Mouse (Mus musculus) c-Kit-positive CD71-positive TER-119-negative erythroid progenitor cells, embryonic 14.5 days (primary cell): ENCODE results near the gene Gpr179.

Source experiments
- DNase-seq: peaks from one replicate; pipeline ENCODE4 v3.0.0-alpha.2; 2013; ENCODE audit warnings: low read depth

Gpr179 gene

DNA sequence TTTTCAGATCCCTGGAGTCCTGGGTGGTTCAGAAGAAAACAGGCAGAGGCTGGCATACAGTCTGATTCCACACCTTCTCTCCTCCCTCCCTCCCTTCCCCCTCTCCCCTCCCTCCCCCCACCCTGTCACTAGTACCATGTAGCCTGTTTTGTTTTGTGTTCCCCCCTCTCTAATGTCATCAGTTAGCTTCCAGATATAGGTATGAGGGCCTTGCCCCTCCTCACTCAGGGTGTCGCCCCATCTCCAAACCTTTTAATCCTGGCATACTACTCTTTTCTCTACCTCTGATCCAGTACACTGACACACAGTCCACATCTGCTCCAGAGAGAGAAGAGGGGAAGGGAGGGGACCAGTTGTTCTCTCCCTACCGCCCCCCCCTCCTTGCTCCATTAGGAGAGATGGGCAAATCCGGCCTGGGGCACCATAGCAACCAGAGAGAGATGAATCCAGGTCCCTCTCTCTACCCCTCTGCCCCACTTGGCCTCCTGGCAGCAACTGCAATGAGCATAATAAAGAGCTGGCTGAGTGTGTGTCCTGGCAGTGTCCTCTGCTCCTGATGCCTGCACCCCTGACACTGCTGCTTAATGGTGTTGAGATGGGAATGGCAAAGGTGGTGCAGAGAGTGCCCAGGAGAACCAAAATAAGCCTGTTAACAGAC is at the start of gene Gpr179:
TSS of gene Gpr179 (minus strand) at position 51 of the 658 bp plus-strand sequence.
- no peak for DNase-seq

- DNase-seq, result no peak
These were observed 49.2 kb upstream of the Gpr179 start for GRCm38 (mm10) chr11:97401082-97401481.

- peak; percentile 72 for DNase-seq
These were observed 48.3 kb upstream of the Gpr179 start for GRCm38 (mm10) chr11:97399958-97400710.

DNA sequence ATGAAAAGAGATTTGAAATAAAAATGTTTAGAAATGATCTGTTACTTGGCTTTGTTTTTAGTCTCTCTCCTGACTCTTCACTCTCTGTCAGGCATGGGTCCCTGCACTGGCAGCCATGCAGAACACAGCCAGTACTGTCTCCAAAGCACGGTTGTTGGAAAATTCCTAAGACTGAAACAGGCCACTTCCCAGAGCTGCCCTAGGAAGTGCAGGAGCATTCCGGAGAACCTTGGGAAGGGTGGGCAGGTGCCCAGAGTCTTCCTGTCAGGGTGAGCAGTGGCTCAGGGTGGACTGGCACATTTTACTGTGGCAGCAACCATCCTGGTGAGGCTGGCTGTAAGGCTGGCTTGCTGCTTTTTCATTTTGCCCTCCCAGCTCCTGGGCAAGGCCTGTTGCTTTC is 46.6 kb upstream of the Gpr179 start:
- DNase-seq, result no peak

- no peak for DNase-seq
These were observed 42.3 kb upstream of the Gpr179 start for GRCm38 (mm10) chr11:97394146-97394545.

DNA sequence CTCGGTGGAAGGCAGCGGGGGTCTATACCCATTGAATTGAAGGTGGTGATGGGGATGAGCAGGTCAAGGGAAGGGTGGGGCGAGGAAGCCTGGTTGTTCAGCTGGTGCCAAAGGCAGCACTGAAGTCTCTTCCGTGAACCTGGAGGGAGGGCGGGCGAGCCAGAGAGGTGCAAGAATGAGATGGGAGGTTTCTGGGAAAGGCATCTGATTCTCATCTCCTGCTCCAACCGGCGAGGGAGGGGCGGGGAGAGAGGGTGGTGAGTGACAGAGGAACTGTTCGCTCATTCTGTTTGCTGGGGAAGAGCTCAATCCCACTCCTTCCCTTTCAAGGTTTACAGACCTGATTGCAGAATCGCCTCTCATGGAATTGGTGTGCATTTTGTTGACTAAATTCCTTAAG is 41.8 kb upstream of the Gpr179 start:
- DNase-seq, result no peak

DNA sequence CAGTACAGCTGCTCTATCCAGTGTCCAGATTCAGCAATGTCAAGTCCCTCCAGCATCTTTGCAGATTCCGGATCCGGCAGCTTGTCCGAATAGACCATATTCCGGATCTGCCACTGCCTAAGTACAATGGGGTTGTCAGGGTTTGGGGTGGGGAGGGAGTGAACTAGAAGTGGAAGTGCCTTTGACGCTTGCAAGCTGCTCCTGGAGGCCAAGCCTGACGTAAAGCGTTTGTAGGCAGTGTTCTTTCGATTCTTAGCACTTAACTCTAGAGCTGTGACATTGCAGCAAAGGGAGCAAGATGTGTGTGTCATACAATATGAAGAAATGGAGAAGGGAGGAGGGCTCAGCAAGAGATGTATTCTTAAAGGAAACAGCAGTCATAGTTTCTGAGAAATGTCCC is 37.2 kb upstream of the Gpr179 start:
- no peak for DNase-seq

DNA sequence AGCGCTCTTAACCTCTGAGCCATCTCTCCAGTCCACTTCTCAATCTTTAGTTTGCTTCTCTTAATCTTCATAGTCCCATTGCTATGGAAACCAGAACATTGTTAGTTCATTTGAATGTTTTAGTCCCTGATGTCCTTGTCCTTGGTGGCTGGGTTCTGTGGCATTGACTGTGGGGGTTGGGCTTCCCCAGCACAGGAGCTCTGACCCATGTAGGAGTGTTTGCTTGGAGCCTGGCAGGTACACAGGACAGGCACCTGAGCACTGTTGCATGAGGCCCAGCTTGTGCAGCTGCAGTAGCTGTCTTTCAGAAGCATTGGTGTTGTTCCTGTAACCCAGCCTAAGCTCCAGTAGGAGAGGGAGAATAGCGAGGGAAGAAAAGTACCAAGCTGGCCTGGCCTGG is 35.9 kb upstream of the Gpr179 start:
- no peak for DNase-seq

DNA sequence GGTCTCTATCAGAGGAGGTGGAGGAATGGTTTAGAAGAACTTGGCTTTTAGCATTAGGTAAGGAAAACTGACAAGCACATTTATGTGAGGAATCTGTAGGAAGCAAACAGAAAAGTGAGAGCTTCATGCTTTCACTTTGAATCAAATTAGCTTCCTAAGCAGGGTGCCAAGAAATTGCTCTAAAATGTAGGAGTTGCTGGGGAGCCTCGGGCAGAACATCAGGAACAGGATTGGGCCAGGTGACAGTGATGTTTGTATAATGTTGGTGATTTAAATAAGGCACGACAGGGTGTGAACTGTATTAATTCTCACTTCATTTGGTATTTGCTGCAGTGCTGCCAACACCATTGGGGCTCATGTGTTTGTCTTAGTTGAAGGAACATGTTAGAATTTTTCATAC is 31.9 kb upstream of the Gpr179 start:
- DNase-seq, result no peak

DNA sequence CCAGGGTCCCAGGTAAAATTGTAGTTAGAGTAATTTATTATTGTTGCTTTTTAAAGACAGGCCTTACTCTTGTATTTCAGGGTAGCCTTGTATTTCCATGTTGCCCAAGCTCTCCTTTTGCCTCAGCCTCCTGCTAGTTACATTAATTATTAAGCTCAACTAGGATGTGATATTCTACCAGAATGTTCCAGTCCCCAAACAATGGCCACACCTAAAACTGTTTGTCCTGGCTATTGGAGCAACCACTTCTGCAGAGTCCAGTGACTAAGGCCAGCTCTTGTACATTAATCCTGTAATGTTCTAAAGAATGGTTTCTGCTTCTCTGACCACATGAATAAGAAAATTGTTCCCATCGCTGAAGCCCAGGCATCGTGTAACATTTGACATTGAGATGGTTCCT is 31.1 kb upstream of the Gpr179 start:
- DNase-seq, result no peak

DNA sequence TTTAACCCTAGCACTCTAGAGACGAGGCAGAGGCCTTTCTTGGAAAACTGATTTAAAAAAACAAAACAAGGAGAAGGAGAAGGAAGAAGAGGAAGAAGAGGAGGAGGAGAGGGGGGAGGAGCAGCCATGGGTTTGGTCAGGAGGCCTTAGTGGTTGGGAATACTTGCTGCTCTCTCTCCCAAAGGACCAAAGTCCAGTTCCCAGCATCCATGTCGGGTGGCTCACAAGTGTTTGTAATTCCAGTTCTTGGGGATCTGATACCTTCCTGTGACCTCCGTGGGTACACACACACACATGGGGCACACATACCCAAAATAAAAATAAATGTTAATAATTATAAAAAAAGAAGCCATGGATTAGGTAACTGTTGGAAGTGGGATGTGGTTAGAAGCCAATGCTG is 28.2 kb upstream of the Gpr179 start:
- no peak for DNase-seq

- no peak for DNase-seq
These were observed 21.5 kb upstream of the Gpr179 start for GRCm38 (mm10) chr11:97373402-97373801.

DNA sequence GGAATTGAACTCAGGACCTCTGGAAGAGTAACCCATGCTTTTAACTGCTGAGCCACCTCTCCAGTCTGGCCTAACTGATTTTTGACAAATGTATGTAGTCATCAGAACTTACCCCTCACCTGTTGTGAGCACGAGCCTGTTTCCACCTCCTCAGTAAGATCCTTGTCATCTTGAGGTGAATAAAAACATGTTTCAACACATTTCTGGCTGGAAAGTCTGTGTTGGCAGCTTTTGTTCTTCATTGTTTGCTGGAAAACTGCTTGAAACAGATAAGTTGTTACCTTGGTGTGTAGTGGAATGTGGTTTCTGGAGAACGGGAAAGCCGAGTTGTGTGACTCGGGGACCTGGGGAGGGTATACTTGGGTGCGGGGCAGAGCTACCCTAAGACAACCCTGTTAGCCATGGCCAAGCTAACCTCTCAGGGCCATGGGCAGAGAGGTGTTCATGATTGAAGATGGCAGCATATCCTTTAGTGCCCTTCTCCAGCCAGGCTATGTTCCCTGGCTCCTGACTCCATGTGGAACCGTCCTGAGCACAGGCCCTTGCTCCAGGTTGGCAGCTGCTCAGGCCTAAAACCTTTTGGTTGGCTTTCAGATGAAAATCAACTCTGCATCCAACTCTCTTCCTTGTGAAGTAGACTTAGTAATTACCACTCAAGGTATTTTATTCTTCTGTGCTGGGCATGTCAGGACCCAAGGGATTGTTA is 20.4 kb upstream of the Gpr179 start:
- DNase-seq, result no peak

DNA sequence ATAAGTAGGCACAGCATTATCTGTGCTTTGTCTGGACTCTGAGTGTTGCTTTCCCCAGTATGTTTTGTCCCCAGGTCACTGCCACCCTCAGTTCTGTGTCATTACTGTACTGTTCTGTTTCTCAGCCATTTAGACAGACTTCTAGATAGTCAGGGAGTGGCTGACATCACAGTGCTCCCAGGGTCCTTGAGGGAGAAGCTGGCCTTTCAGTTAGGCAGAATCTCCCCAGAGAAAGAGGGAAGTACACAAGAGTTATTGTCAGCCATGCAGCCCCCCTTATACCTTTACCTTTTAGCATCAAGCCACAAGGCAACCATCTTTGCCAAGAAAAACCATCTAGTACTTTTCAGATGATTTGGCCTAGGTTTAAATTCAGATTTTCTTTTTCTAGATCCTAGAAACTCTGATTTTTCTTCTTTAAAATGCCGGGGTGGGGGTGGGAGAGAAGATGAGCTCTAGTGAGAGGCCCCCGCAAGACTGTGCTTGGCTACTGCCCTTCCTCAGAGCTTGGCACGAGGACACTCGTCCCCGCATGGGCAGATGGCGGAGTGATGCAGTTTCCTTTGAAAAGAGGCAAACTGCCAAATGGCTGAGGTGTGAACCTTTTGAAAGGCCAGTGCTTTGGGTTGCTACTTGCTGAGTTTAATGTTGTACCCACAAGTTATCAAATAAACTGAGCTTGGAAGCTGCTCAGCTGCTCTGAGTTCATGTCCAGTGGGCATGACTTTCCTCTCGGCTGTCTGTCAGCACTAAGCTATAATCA is 18.6 kb upstream of the Gpr179 start:
- DNase-seq, result no peak

DNA sequence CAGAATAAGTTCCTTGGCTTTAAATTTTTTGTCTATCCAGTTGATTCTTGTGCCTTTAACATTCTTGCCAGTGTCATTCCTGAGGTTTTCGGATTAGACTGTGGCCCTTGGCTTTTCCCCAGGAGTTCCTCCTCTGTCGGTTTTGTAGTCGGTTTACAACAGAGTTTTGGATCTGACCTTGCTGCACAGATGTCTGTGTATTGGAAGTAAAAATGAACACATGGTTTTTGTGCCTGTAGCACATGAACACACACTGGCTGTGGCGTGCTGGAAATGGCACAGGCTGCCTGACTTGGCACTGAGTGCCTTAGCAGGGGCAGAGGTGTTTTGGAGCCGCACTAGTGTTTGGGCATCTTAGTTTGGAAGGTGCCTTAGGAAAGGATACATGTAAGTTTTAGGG is 16.6 kb upstream of the Gpr179 start:
- DNase-seq, result no peak

DNA sequence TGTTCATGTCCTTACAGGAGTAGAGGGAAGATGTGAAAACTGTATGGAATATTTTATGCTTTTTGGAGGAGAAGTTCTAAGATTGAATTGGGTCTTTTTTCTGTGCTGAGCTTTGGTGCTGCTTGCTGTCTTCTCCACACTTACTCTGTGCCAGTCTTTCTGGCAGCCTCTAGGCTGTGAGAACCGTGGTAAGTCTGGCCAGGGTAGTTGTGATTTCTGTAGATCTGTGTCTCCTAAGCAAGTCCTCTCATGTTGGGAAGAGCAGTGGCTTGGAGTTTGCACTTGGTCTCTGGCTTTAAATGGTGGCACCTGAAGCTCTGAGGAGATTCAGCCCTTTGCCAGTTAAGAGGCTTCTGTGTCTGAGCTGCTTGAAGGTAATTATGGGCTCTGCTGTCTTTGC is 13.7 kb upstream of the Gpr179 start:
- no peak for DNase-seq

GRCm38 (mm10) chr11:97363644-97363995 is 11.7 kb upstream of the Gpr179 start:
- DNase-seq, result no peak

GRCm38 (mm10) chr11:97362943-97363643 is 11.2 kb upstream of the Gpr179 start:
- peak; percentile 34 for DNase-seq

DNA sequence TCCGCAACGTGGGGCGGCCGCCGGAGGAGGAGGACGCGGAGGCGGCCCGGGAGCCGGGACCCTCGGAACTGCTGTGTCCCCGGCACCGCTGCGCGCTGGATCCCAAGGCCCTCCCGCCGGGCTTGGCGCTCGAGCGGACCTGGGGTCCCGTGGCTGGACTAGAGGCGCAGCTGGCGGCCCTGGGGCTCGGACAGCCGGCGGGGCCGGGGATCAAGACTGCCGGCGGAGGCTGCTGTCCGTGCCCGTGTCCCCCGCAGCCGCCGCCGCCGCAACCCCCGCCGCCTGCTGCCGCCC is 10.7 kb upstream of the Gpr179 start:
- no peak for DNase-seq

- peak; percentile 82 for DNase-seq
These were observed 10.2 kb upstream of the Gpr179 start, which contains the start of gene Socs7 for GRCm38 (mm10) chr11:97361948-97362648. Gene Socs7 (plus strand): TSS chr11:97362551.

DNA sequence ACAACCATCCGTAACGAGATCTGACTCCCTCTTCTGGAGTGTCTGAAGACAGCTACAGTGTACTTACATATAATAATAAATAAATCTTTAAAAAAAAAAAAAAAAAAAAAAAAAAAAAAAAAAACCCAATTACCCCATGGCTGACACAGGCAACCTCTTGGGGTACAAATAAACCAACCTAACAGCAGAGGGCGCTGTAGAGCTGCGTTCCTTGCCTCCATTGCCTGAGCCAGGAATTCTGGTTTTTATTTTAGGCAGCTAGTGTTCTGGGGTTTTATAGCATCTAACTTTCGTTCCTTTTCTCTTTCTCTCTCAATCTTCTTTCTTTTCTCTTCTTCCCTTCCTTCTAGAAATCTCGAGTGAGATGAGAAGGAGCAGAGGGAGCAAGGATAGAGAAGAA is 5.8 kb upstream of the Gpr179 start:
- DNase-seq, result peak; percentile 81
